Mouse (Mus musculus): Measurements from ENCODE around the gene Arhgef38. TPM values are rescaled to one million over a fixed set of nuclear protein-coding genes. Genes with fewer than 3 reads are reported as not detected.

Arhgef38 gene
- total RNA-seq (2018; cell fraction: chromatin; rRNA removed), result not detected
- total RNA-seq (2018; cell fraction: cytosol; rRNA removed), result not detected
- not detected for total RNA-seq (2018; cell fraction: nucleus; rRNA removed)
- not detected in 3 replicates for polyA plus RNA-seq (2018)

DNA sequence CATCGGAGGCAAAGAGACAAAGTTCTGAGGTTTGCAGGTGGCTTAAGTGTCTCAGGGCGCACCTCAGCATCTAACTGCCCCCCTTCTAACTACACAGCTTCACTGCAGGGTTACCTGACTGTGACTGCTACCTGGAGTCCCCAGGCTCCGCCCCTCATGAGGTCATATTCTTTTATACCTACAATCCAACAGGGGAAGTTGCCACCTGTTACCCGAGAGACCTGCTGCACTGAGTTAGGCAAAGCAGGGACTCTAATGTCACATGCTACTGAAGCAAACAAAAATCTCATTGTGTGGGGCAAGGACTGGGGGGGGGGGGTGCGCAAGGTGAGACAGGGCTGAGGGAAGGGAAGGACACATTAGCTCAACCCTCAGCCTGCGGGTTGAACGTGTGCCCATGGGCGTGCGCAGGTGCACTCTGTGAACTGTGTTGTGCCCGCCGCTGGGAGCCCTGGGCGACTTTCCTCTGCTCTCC, at the start of gene Arhgef38:
TSS of gene Arhgef38 (minus strand) at position 129 of the 475 bp plus-strand sequence.
- 68% methylated on average over 12 of the region's 12 CpGs for WGBS (ENCODE audit: missing documents)
- Histone ChIP-seq H3K4me3 (ENCODE audit: inconsistent target) (no peak within 1 kb of the TSS), H3K27ac (no peak within 1 kb of the TSS), H3K79me2 (ENCODE audit: inconsistent target) (no peaks in the 10 kb centered on the region), H3K36me3 (ENCODE audit: inconsistent target) (no peaks in the 10 kb centered on the region)

GRCm38 (mm10) chr3:133271887-133272286, 37.1 kb upstream of the Arhgef38 start:
- no peak overlapping the region for H3K27ac ChIP-seq
- H3K79me2 ChIP-seq (ENCODE audit: inconsistent target), result no peaks in the 10 kb centered on the region
- H3K4me3 ChIP-seq (ENCODE audit: inconsistent target), result no peak overlapping the region
- no peaks in the 10 kb centered on the region for H3K36me3 ChIP-seq (ENCODE audit: inconsistent target)
- WGBS (ENCODE audit: missing documents), result 15% methylated on average over 3 of the region's 3 CpGs

DNA sequence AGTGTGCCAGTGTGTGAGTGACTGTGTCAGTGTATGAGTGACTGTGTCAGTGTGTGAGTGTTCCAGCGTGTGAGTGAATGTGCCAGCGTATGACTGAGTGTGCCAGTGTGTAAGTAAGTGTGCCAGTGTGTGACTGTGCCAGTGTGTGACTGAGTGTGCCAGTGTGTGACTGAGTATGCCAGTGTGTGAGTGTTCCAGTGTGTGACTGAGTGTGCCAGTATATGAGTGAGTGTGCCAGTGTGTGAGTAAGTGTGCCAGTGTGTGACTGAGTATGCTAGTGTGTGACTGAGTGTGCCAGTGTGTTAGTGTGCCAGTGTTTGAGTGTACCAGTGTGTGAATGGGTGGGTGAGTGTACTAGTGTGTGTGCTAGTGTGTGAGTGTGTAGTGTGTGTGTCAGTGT, 24.1 kb upstream of the Arhgef38 start:
- Histone ChIP-seq H3K79me2 (ENCODE audit: inconsistent target) (no peaks in the 10 kb centered on the region), H3K36me3 (ENCODE audit: inconsistent target) (no peaks in the 10 kb centered on the region), H3K4me3 (ENCODE audit: inconsistent target) (no peak overlapping the region), H3K27ac (no peak overlapping the region)
- WGBS (ENCODE audit: missing documents), result 89% methylated on average over 2 of the region's 2 CpGs

DNA sequence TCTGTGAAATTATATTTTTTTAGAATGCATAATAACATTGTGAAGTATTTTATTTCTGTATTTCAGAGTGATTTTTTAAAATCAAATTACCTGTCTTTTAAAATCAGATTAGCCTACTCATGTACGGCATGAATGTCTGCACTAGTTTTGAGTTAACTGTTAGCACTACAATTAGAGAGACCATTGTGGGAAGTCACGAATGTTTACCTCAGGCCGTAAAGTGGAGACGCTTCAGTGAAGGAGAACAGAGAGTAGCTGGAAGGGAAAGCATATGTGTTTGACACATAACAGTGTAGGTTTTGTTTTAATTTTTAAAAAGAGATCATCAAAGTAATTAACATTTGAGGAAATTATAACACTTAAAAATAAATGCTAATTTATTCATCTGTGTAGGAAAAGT, 21.1 kb upstream of the Arhgef38 start:
- WGBS (ENCODE audit: missing documents), result 91% methylated on average over 4 of the region's 4 CpGs
- H3K36me3 ChIP-seq (ENCODE audit: inconsistent target), result no peaks in the 10 kb centered on the region
- no peaks in the 10 kb centered on the region for H3K79me2 ChIP-seq (ENCODE audit: inconsistent target)
- no peak overlapping the region for H3K4me3 ChIP-seq (ENCODE audit: inconsistent target)
- no peak overlapping the region for H3K27ac ChIP-seq

DNA sequence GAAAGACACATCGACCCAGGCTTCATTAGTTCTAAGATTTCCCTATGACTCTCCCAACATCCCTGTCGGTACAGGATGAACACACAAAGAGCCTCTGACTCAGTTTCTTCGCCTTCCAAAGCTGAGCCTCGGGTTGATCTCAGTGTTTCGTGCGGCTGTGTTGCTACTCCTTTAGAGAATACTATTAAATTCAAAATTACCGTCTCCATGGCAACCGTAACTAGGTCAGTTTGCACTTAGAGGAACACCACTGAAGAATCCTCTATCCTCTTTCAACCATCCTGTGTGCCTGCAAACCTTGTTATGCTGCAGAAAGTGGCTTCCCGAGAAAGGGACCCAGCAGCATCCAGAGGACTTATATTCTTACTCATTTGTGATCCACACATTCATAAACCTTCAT, 9.3 kb upstream of the Arhgef38 start:
- no peaks in the 10 kb centered on the region for H3K79me2 ChIP-seq (ENCODE audit: inconsistent target)
- H3K36me3 ChIP-seq (ENCODE audit: inconsistent target), result no peaks in the 10 kb centered on the region
- no peak overlapping the region for H3K27ac ChIP-seq
- no peak overlapping the region for H3K4me3 ChIP-seq (ENCODE audit: inconsistent target)
- WGBS (ENCODE audit: missing documents), result 94% methylated on average over 9 of the region's 9 CpGs

DNA sequence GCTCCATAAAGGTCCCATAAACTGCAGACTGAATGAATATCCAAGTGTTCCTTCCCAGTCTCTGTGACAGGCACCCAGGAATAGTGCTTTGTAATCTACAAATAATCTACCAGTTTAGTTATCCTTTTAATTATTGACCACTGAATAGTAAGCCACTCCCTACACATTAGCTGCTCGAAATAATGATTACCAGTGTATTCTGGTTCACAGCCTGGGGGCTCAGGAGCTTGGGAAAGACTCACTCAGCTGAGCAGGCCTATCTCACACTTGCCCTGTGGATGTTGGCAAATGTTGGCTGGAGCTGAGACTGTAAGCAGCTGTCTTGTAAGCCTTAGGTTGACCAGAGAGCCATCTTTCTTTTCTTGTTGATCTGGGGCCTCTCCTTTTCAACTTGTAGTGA, 7.2 kb upstream of the Arhgef38 start:
- no peaks in the 10 kb centered on the region for H3K36me3 ChIP-seq (ENCODE audit: inconsistent target)
- WGBS (ENCODE audit: missing documents), result 78% methylated on average over 1 of the region's 1 CpGs

GRCm38 (mm10) chr3:133233993-133234392, 756 bp downstream of the Arhgef38 start:
- 64% methylated on average over 9 of the region's 9 CpGs for WGBS (ENCODE audit: missing documents)
- no peaks in the 10 kb centered on the region for H3K36me3 ChIP-seq (ENCODE audit: inconsistent target)
- H3K79me2 ChIP-seq (ENCODE audit: inconsistent target), result no peaks in the 10 kb centered on the region
- no peak overlapping the region for H3K27ac ChIP-seq
- no peak overlapping the region for H3K4me3 ChIP-seq (ENCODE audit: inconsistent target)

More for the DNA sequence above, 7.2 kb upstream of the Arhgef38 start:
- Histone ChIP-seq H3K4me3 (ENCODE audit: inconsistent target) (no peak overlapping the region), H3K79me2 (ENCODE audit: inconsistent target) (no peaks in the 10 kb centered on the region), H3K27ac (no peak overlapping the region)

- Histone ChIP-seq H3K4me3 (ENCODE audit: inconsistent target) (no peak overlapping the region), H3K36me3 (ENCODE audit: inconsistent target) (no peaks in the 10 kb centered on the region), H3K27ac (no peak overlapping the region), H3K79me2 (ENCODE audit: inconsistent target) (no peaks in the 10 kb centered on the region)
- WGBS (ENCODE audit: missing documents), result 87% methylated on average over 2 of the region's 2 CpGs
Measured at GRCm38 (mm10) chr3:133230427-133230826, 4.3 kb downstream of the Arhgef38 start.

GRCm38 (mm10) chr3:133229594-133229993, 5.2 kb downstream of the Arhgef38 start:
- Histone ChIP-seq H3K36me3 (ENCODE audit: inconsistent target) (no peaks in the 10 kb centered on the region), H3K79me2 (ENCODE audit: inconsistent target) (no peaks in the 10 kb centered on the region), H3K4me3 (ENCODE audit: inconsistent target) (no peak overlapping the region), H3K27ac (no peak overlapping the region)

DNA sequence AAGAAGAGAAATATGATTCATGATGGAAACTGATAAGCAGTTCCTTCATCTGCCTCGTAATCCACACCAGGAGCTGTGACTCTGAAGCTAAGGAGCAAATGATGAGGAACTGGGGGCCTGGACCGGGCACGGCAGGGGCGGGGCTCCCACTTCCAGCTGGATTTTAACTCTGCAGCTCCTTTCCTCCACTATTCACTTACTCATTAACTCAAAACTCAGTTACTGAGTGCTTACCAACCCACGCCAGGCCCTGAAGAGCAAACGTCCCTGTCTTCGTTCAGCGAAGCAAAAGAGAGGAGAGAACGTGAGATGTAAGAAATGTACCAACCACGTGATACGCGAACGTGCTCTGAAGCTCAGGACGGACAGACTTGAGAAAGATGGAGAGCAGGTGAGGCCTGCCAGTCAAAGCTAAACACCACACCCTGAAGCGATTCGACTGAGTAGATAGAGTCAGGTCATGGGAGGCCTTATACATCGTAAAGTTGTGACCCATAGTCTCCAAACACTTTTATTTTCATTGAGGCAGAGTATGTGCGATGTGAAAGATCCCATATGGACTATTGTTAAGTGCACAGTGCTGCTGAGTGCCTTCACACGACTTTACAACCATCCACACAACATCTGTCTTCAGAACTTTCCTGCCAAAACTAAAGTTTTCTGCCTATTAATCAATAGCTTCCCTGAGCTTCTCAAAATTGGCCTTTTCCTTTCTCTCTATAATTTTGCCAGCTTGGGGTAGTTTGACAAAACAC, 7.3 kb downstream of the Arhgef38 start:
- Histone ChIP-seq H3K36me3 (ENCODE audit: inconsistent target) (no peaks in the 10 kb centered on the region), H3K79me2 (ENCODE audit: inconsistent target) (no peaks in the 10 kb centered on the region), H3K27ac (no peak overlapping the region), H3K4me3 (ENCODE audit: inconsistent target) (no peak overlapping the region)
- 89% methylated on average over 19 of the region's 19 CpGs for WGBS (ENCODE audit: missing documents)

DNA sequence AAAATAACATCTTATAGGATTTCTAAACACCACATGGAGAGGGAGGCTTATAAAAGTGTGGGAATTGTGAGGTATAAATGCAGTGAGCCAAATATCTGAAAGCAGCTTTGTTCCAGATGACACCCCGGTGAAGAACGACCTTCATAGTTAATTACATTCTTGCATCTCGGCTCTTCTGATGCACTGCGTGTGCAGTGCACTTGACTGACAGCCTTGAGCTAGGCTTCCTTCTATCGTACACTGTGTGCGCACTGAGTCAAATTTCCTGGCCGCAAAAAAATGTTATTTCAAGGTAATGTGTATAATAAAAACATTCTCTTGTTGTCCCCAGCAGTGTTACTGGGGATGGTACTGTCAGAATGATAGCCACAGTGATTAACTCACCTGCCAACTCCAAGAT, 16.2 kb downstream of the Arhgef38 start:
- H3K36me3 ChIP-seq (ENCODE audit: inconsistent target), result no peaks in the 10 kb centered on the region
- H3K4me3 ChIP-seq (ENCODE audit: inconsistent target), result no peak overlapping the region
- H3K27ac ChIP-seq, result no peak overlapping the region
- WGBS (ENCODE audit: missing documents), result 92% methylated on average over 7 of the region's 7 CpGs
- no peaks in the 10 kb centered on the region for H3K79me2 ChIP-seq (ENCODE audit: inconsistent target)

GRCm38 (mm10) chr3:133215198-133215819, 19.4 kb downstream of the Arhgef38 start:
- Histone ChIP-seq H3K4me3 (ENCODE audit: inconsistent target) (no peak overlapping the region), H3K27ac (no peak overlapping the region), H3K36me3 (ENCODE audit: inconsistent target) (no peaks in the 10 kb centered on the region)

GRCm38 (mm10) chr3:133213434-133214114, 21.2 kb downstream of the Arhgef38 start:
- no peak overlapping the region for H3K4me3 ChIP-seq (ENCODE audit: inconsistent target)
- WGBS (ENCODE audit: missing documents), result 89% methylated on average over 3 of the region's 3 CpGs
- no peak overlapping the region for H3K27ac ChIP-seq
- no peaks in the 10 kb centered on the region for H3K36me3 ChIP-seq (ENCODE audit: inconsistent target)
- H3K79me2 ChIP-seq (ENCODE audit: inconsistent target), result no peaks in the 10 kb centered on the region

More at GRCm38 (mm10) chr3:133215198-133215819, 19.4 kb downstream of the Arhgef38 start:
- 68% methylated on average over 2 of the region's 5 CpGs for WGBS (ENCODE audit: missing documents)
- no peaks in the 10 kb centered on the region for H3K79me2 ChIP-seq (ENCODE audit: inconsistent target)

DNA sequence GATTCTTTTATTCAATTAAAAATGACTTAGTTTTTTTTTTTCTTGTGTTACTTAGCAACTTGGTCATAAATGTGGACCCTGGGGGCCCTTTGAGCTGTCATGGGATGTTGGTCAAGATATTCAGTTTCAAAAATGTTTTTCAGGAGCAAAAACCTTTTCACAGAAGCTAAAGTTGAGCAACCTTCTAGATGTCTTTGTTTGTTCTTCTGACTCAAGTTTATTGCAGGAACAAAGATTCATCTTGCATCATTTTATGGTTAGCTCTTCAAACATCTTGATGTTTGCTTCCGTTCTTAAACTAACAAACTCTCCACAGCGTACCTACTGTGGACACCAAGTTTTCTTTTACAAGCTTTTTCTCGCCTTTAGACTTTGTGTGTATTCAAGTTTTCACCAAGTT, 23.4 kb downstream of the Arhgef38 start:
- Histone ChIP-seq H3K36me3 (ENCODE audit: inconsistent target) (no peaks in the 10 kb centered on the region), H3K4me3 (ENCODE audit: inconsistent target) (no peak overlapping the region), H3K27ac (no peak overlapping the region), H3K79me2 (ENCODE audit: inconsistent target) (no peaks in the 10 kb centered on the region)
- WGBS (ENCODE audit: missing documents), result 80% methylated on average over 3 of the region's 3 CpGs

GRCm38 (mm10) chr3:133203713-133204112, 31.0 kb downstream of the Arhgef38 start:
- Histone ChIP-seq H3K4me3 (ENCODE audit: inconsistent target) (no peak overlapping the region), H3K79me2 (ENCODE audit: inconsistent target) (no peaks in the 10 kb centered on the region), H3K27ac (no peak overlapping the region), H3K36me3 (ENCODE audit: inconsistent target) (no peaks in the 10 kb centered on the region)
- WGBS (ENCODE audit: missing documents), result 44% methylated on average over 2 of the region's 2 CpGs

All from macrophage (primary cell).